Mouse (Mus musculus): ENCODE measurements around the gene Far2.

The Far2 gene

DNA sequence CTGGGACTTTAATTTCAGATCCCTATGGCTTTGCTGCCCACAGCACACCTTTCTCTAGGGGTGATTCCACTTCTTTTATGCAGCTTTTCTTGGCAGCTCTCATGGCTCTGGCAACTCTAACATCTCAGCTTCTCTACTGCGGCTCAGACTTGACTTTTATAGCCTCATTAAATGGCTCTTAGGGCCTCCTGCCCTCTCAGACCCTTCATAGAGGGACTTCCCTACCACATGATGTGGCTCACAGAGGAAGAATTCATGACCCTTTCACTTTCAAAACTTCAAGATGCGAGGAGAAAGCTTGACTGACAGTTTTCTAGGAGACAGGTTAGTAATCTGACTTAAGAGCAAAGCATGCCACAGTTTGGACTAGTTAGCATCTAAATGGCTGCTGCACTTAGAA lies 175.6 kb downstream of the Far2 start:
- DNase-seq = no peak

DNA sequence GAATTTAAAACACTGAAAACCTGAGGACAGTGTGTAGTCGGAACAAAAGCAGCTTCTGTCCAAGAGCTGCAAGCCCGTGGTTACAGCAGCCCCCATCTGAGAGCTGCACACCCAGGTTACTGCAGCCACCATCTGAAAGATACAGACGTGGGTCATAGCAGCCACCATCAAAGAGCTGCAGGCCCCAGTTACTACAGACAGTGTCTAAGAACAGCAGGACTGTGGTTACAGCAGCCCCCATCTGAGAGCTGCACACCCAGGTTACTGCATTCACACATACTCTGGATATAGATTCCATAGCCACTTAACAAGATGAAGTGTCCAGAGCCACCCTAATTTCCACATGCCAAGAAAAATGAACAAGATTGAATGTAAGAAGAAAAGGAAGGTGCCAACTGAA lies 180.5 kb downstream of the Far2 start:
- no peak for DNase-seq
